Mouse (Mus musculus) embryonic fibroblast, embryonic 13.5 days (primary cell): Measurements from ENCODE around the gene Tbc1d5.

Source experiments
- CTCF ChIP-seq: IDR thresholded peaks from 2 replicates; pipeline ENCODE4 v1.5.1; 2011; ENCODE audit warnings: mild to moderate bottlenecking, control low read depth, low read length, moderate library complexity, borderline replicate concordance; ENCODE audit not compliant: insufficient read depth
- POLR2A ChIP-seq: IDR thresholded peaks from 2 replicates; pipeline ENCODE4 v1.6.1; 2011; ENCODE audit warnings: low read depth, mild to moderate bottlenecking, control low read depth, low read length, moderate library complexity

GRCm38 (mm10) chr17:50738476-50738875 lies 440.7 kb downstream of the Tbc1d5 start:
- TF ChIP-seq CTCF (no peak), POLR2A (no peak)
